Mouse (Mus musculus): ENCODE results near the gene Tlk1. TPM values are rescaled to one million over a fixed set of nuclear protein-coding genes. Genes with fewer than 3 reads are reported as not detected.
"Not testable (repeated sequence)": the region's sequence is repeated elsewhere in the genome, so short reads cannot be mapped to it uniquely, and the experiment has no call there.

Gene Tlk1
- polyA plus RNA-seq, 1 experiment from 2014 or later = 22.9 TPM

DNA sequence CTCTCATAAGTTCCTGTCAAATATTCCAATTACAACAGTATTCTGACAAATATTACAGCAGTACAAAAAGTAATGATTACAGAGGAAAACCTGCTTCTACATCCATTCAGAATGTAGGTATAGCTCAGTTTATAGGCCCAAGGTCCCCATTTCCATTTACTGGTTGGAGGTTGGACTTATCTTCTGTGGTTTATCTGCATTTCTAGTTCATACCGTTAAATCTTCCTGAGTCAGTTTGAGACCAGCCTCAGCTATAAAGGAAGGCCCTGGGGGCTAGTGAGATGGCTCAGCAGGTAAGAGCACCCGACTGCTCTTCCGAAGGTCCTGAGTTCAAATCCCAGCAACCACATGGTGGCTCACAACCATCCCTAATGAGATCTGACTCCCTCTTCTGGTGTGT, 17.9 kb downstream of the Tlk1 start:
- not testable (repeated sequence) for H3K27me3 ChIP-seq (ENCODE audit: control insufficient read depth, insufficient read depth, low read depth, low read length); H3K27ac ChIP-seq (ENCODE audit: low read length); H3K36me3 ChIP-seq (ENCODE audit: control insufficient read depth, insufficient read depth, low read length); H3K4me3 ChIP-seq (ENCODE audit: low read length); ATAC-seq (ENCODE audit: low read depth); H3K9ac ChIP-seq (ENCODE audit: low read length); H3K9me3 ChIP-seq (ENCODE audit: control insufficient read depth, low read length); H3K4me2 ChIP-seq (ENCODE audit: low read depth, low read length); H3K4me1 ChIP-seq (replicated peaks; ENCODE audit: control insufficient read depth, insufficient read depth, low read length)
- WGBS = 89% methylated on average over 3 of the region's 3 CpGs

DNA sequence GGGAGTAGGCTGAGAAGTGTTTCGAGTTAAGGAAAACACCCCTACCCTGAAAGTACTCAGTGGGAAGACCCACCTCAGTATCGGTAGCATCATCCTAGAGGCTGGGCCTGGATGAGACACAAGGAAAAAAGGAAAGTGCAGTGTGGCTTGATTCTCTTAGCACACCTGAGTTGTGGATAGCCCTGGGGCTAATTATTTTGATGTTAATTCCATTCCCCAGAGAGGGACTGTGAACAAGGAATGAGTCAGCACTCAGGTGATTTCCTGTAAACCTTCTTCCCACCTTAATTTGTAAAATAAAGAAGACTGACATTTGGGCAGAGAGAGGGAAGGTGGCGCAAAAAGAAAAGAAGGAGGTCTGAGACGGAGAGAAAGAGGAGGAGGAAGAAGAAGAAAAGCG, 19.5 kb downstream of the Tlk1 start:
- H3K36me3 ChIP-seq (ENCODE audit: control insufficient read depth, insufficient read depth, low read length) = 0 out of 2 replicates have a peak, but pooled peaks cover 2% of the 10 kb centered on the region
- no peaks in the 10 kb centered on the region for H3K27me3 ChIP-seq (ENCODE audit: control insufficient read depth, insufficient read depth, low read depth, low read length)
- no peak overlapping the region for H3K4me3 ChIP-seq (ENCODE audit: low read length)
- H3K9ac ChIP-seq (ENCODE audit: low read length) = no peak overlapping the region
- no peak overlapping the region for H3K27ac ChIP-seq (ENCODE audit: low read length)
- WGBS = 88% methylated on average over 5 of the region's 5 CpGs
- no peak for ATAC-seq (ENCODE audit: low read depth)
- no peak overlapping the region for H3K4me2 ChIP-seq (ENCODE audit: low read depth, low read length)
- 0 out of 2 replicates have a peak, but pooled peaks cover 2% of the 10 kb centered on the region for H3K4me1 ChIP-seq (replicated peaks; ENCODE audit: control insufficient read depth, insufficient read depth, low read length)
- H3K9me3 ChIP-seq (ENCODE audit: control insufficient read depth, low read length) = no peaks in the 10 kb centered on the region

DNA sequence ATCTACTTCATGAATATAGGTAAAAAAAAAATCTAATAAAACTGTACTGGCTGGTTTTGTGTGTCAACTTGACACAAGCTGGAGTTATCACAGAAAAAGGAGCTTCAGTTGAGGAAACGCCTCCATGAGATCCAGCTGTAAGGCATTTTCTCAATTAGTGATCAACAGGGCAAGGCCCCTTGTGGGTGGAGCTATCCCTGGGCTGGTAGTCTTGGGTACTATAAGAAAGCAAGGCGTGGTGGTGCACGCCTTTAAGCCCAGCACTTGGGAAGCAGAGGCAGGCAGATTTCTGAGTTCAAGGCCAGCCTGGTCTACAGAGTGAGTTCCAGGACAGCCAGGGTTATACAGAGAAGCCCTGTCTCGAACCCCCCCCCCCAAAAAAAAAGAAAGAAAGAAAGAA, 21.8 kb downstream of the Tlk1 start:
- not testable (repeated sequence) for H3K9me3 ChIP-seq (ENCODE audit: control insufficient read depth, low read length); H3K9ac ChIP-seq (ENCODE audit: low read length); H3K4me3 ChIP-seq (ENCODE audit: low read length); H3K36me3 ChIP-seq (ENCODE audit: control insufficient read depth, insufficient read depth, low read length); H3K4me2 ChIP-seq (ENCODE audit: low read depth, low read length); H3K4me1 ChIP-seq (replicated peaks; ENCODE audit: control insufficient read depth, insufficient read depth, low read length); H3K27me3 ChIP-seq (ENCODE audit: control insufficient read depth, insufficient read depth, low read depth, low read length); H3K27ac ChIP-seq (ENCODE audit: low read length); ATAC-seq (ENCODE audit: low read depth)
- 82% methylated on average over 4 of the region's 4 CpGs for WGBS

DNA sequence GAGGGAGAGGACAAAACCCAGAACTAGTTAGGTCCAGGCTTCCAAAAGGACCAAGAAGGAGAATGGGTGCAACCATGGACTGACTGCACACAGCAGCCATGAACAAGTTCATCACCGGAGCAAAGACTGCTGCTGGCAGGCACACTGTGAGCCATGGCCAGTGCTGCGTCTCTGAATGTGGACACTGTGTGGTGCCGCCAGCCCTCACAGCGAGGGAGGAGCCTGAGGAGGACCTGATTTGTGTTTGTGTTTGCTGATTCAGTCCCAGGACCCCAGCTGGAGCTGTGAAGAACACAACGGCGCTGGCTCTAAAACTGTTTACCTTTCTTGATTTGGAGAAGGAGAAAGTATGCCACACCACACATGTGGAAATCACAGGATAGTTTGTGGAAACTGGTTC, 22.9 kb downstream of the Tlk1 start:
- Histone ChIP-seq H3K27ac (ENCODE audit: low read length) (no peak overlapping the region), H3K27me3 (ENCODE audit: control insufficient read depth, insufficient read depth, low read depth, low read length) (no peaks in the 10 kb centered on the region), H3K4me3 (ENCODE audit: low read length) (no peak overlapping the region), H3K9ac (ENCODE audit: low read length) (no peak overlapping the region), H3K4me2 (ENCODE audit: low read depth, low read length) (no peak overlapping the region), H3K9me3 (ENCODE audit: control insufficient read depth, low read length) (no peaks in the 10 kb centered on the region), H3K36me3 (ENCODE audit: control insufficient read depth, insufficient read depth, low read length) (0 out of 2 replicates have a peak, but pooled peaks cover 2% of the 10 kb centered on the region), H3K4me1 (replicated peaks; ENCODE audit: control insufficient read depth, insufficient read depth, low read length) (0 out of 2 replicates have a peak, but pooled peaks cover 4% of the 10 kb centered on the region)
- ATAC-seq (ENCODE audit: low read depth) = no peak
- WGBS = 34% methylated on average over 6 of the region's 6 CpGs

DNA sequence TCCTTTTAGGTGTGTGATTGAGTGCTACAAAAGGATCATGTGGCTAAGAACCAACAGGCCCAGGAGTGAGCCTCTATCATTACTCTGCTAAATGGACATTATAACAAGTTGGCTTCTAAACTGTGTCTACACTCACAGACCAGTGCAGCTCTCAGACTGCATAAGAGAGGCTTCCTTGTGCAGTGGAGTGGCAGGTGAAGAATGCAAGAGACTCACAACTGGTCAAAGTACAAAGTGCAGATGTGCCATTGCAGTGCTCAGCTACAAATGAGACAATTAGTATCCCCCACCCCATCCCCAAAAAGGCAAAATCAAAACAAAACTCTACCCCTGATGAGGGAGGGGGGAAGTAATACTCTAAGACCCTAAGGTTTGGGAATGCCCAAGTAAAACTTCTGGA, 24.0 kb downstream of the Tlk1 start:
- 0 out of 2 replicates have a peak, but pooled peaks cover 4% of the 10 kb centered on the region for H3K4me1 ChIP-seq (replicated peaks; ENCODE audit: control insufficient read depth, insufficient read depth, low read length)
- H3K27me3 ChIP-seq (ENCODE audit: control insufficient read depth, insufficient read depth, low read depth, low read length) = no peaks in the 10 kb centered on the region
- H3K4me3 ChIP-seq (ENCODE audit: low read length) = no peak overlapping the region
- H3K27ac ChIP-seq (ENCODE audit: low read length) = no peak overlapping the region
- H3K9ac ChIP-seq (ENCODE audit: low read length) = no peak overlapping the region
- ATAC-seq (ENCODE audit: low read depth) = no peak
- H3K4me2 ChIP-seq (ENCODE audit: low read depth, low read length) = no peak overlapping the region
- H3K36me3 ChIP-seq (ENCODE audit: control insufficient read depth, insufficient read depth, low read length) = 0 out of 2 replicates have a peak, but pooled peaks cover 2% of the 10 kb centered on the region
- H3K9me3 ChIP-seq (ENCODE audit: control insufficient read depth, low read length) = no peaks in the 10 kb centered on the region

DNA sequence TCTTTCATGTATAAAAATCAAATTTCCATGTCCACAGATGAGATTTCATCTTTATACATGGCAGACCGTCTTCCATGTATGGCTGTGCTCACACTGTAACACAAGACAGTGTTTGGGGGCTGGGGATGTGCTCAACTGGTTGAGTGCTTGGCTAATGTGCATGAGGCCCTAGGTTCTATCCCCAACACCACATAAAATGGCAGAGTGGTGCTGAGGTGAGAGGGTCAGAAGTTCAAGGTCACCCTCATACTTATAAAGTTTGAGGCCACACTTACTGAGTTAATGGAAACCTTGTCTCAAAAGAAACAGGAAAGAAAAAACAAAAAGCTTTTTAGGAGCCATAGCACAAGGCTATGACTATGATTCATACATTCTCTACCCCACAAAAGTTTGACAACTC, 25.1 kb downstream of the Tlk1 start:
- Histone ChIP-seq H3K4me1 (replicated peaks; ENCODE audit: control insufficient read depth, insufficient read depth, low read length) (0 out of 2 replicates have a peak, but pooled peaks cover 4% of the 10 kb centered on the region), H3K27ac (ENCODE audit: low read length) (no peak overlapping the region), H3K4me3 (ENCODE audit: low read length) (no peak overlapping the region), H3K9ac (ENCODE audit: low read length) (no peak overlapping the region), H3K27me3 (ENCODE audit: control insufficient read depth, insufficient read depth, low read depth, low read length) (no peaks in the 10 kb centered on the region), H3K36me3 (ENCODE audit: control insufficient read depth, insufficient read depth, low read length) (0 out of 2 replicates have a peak, but pooled peaks cover 2% of the 10 kb centered on the region), H3K9me3 (ENCODE audit: control insufficient read depth, low read length) (no peaks in the 10 kb centered on the region), H3K4me2 (ENCODE audit: low read depth, low read length) (no peak overlapping the region)
- 79% methylated on average over 1 of the region's 1 CpGs for WGBS
- ATAC-seq (ENCODE audit: low read depth) = no peak

DNA sequence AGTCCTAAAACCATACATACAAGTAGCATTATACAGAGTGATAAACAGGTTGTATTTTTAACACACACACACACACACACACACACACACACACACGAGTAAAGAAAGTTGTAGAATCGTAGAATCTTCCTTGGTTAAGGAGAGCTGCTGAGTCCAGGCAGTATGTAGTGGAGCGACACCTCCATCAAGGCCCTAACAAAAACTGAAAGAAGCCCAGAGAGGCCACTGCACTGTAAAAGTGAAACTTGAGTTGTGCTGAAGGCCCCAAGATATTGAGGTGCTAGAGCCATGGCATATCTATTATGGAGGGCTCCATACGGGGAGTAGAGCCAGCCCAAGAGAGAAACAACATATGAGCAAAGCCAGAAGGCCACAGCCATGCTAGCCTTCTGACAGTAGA, 32.3 kb downstream of the Tlk1 start:
- no peak overlapping the region for H3K27ac ChIP-seq (ENCODE audit: low read length)
- no peaks in the 10 kb centered on the region for H3K9me3 ChIP-seq (ENCODE audit: control insufficient read depth, low read length)
- no peak overlapping the region for H3K4me2 ChIP-seq (ENCODE audit: low read depth, low read length)
- H3K9ac ChIP-seq (ENCODE audit: low read length) = no peak overlapping the region
- H3K4me3 ChIP-seq (ENCODE audit: low read length) = no peak overlapping the region
- ATAC-seq (ENCODE audit: low read depth) = no peak
- 85% methylated on average over 4 of the region's 4 CpGs for WGBS
- no peaks in the 10 kb centered on the region for H3K4me1 ChIP-seq (replicated peaks; ENCODE audit: control insufficient read depth, insufficient read depth, low read length)
- no peaks in the 10 kb centered on the region for H3K27me3 ChIP-seq (ENCODE audit: control insufficient read depth, insufficient read depth, low read depth, low read length)
- H3K36me3 ChIP-seq (ENCODE audit: control insufficient read depth, insufficient read depth, low read length) = 0 out of 2 replicates have a peak, but pooled peaks cover 3% of the 10 kb centered on the region

DNA sequence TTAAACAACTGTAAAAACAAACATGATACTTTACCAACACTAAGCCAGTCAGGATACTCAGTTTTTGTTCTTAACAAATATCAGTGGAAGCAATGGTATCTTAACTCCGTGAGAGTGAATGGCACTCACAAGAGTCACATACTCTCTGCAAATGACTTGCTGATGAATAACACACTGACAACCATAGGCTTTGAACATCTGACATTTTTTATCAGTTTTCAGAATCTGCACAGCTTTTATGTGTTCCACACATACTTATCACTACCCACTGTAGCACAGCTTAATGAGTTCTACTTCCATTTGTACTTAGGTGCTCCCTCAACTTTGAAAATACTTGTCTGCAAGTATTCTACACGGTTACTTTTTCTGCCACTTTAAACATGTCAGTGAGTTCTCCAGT, 35.3 kb downstream of the Tlk1 start:
- Histone ChIP-seq H3K9me3 (ENCODE audit: control insufficient read depth, low read length) (no peaks in the 10 kb centered on the region), H3K9ac (ENCODE audit: low read length) (no peak overlapping the region)
- WGBS = 59% methylated on average over 2 of the region's 2 CpGs

DNA sequence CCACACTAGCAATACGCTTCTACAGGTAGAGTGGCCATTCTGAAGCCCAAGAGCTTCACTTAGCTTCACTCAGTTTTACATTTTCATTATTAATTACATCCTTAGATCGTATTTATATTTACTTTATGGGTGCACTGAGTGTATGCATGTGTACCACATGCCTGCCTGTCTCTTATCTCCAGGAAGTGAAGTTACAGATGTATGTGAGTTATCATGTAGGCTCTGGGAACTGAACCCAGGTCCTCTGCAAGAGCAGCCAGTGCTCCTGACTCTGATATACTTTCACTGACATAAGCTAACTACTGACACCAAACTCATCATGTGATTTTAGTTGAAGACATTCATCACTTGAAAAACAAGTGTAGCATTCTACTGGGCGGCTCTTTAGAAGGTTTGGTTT, 36.2 kb downstream of the Tlk1 start:
- WGBS = 69% methylated on average over 3 of the region's 3 CpGs
- H3K36me3 ChIP-seq (ENCODE audit: control insufficient read depth, insufficient read depth, low read length) = no peaks in the 10 kb centered on the region

More for the DNA sequence above, 35.3 kb downstream of the Tlk1 start:
- Histone ChIP-seq H3K27me3 (ENCODE audit: control insufficient read depth, insufficient read depth, low read depth, low read length) (no peaks in the 10 kb centered on the region), H3K36me3 (ENCODE audit: control insufficient read depth, insufficient read depth, low read length) (0 out of 2 replicates have a peak, but pooled peaks cover 3% of the 10 kb centered on the region), H3K4me3 (ENCODE audit: low read length) (no peak overlapping the region), H3K4me1 (replicated peaks; ENCODE audit: control insufficient read depth, insufficient read depth, low read length) (no peaks in the 10 kb centered on the region), H3K4me2 (ENCODE audit: low read depth, low read length) (no peak overlapping the region), H3K27ac (ENCODE audit: low read length) (no peak overlapping the region)
- ATAC-seq (ENCODE audit: low read depth) = no peak

DNA sequence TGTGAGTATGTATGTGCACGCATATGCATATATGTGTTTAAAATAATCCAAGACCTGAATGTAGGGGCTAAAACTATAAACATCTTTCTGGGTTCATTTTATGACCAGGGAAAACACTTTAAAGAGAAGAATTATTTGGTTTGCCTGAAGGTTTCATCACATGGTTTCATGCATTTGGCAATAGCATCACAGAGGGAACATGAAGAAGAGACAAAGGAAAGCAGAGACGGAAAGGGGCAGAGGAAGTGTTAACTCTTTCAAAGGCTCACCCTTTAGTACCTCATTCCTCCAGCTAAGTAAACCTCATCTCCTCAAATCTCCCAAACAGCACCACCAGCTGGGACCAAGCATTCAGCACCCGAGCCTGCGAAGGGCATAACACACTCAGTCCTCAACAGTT, 41.1 kb downstream of the Tlk1 start:
- H3K4me3 ChIP-seq (ENCODE audit: low read length) = no peak overlapping the region
- H3K9me3 ChIP-seq (ENCODE audit: control insufficient read depth, low read length) = no peaks in the 10 kb centered on the region
- no peak for ATAC-seq (ENCODE audit: low read depth)
- no peak overlapping the region for H3K4me2 ChIP-seq (ENCODE audit: low read depth, low read length)
- H3K9ac ChIP-seq (ENCODE audit: low read length) = no peak overlapping the region
- 71% methylated on average over 4 of the region's 4 CpGs for WGBS
- no peaks in the 10 kb centered on the region for H3K36me3 ChIP-seq (ENCODE audit: control insufficient read depth, insufficient read depth, low read length)
- no peaks in the 10 kb centered on the region for H3K27me3 ChIP-seq (ENCODE audit: control insufficient read depth, insufficient read depth, low read depth, low read length)
- H3K27ac ChIP-seq (ENCODE audit: low read length) = no peak overlapping the region
- H3K4me1 ChIP-seq (replicated peaks; ENCODE audit: control insufficient read depth, insufficient read depth, low read length) = no peaks in the 10 kb centered on the region

More for the DNA sequence above, 36.2 kb downstream of the Tlk1 start:
- Histone ChIP-seq H3K4me2 (ENCODE audit: low read depth, low read length) (no peak overlapping the region), H3K9me3 (ENCODE audit: control insufficient read depth, low read length) (no peaks in the 10 kb centered on the region), H3K27ac (ENCODE audit: low read length) (no peak overlapping the region), H3K9ac (ENCODE audit: low read length) (no peak overlapping the region), H3K4me3 (ENCODE audit: low read length) (no peak overlapping the region), H3K27me3 (ENCODE audit: control insufficient read depth, insufficient read depth, low read depth, low read length) (no peaks in the 10 kb centered on the region), H3K4me1 (replicated peaks; ENCODE audit: control insufficient read depth, insufficient read depth, low read length) (no peaks in the 10 kb centered on the region)
- no peak for ATAC-seq (ENCODE audit: low read depth)

All from lung, embryonic 16.5 days (tissue).